ENCODE assay signal across 15 mouse cellular contexts in the genomic region with DNA sequence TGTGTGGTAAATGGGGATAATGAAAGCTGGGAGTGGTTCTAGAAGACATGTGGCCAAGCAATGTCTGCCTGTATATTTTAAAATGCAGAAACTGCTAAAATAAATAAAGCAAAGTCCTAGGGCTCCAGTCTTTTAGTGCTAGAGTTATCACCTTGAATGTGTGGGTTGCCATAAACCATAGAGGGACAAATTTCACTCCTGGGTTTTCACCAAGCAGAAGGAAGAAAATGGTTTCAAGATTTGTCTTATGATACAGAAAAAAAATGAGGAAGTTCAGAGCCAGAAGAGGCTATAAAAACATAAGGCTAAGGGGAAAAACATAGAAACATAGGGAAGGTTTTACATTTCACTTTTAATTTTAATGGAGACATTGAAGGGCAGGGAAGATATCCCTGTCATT.
"Had no signal": no experiment of that assay in that cellular context is flagged by ENCODE, and none has a peak within 500 bp of the region (broad histone marks: within the 10 kb centered on the region; RNA-seq: fewer than 3 reads in every experiment).

No protein-coding gene starts in this region.

- H3K27me3 ChIP-seq: limb, embryonic 15.5 days; liver, embryonic 12.5 days; lung, embryonic 15.5 days; midbrain, embryonic 12.5 days; neural tube, embryonic 13.5 days had no signal

- H3K4me2 ChIP-seq: limb, embryonic 15.5 days; liver, embryonic 12.5 days; lung, embryonic 15.5 days; midbrain, embryonic 12.5 days; neural tube, embryonic 13.5 days had no signal

- H3K9me3 ChIP-seq: limb, embryonic 15.5 days; liver, embryonic 12.5 days; lung, embryonic 15.5 days; midbrain, embryonic 12.5 days; neural tube, embryonic 13.5 days had no signal

- H3K4me3 ChIP-seq: limb, embryonic 15.5 days; liver, embryonic 12.5 days; lung, embryonic 15.5 days; midbrain, embryonic 12.5 days; neural tube, embryonic 13.5 days had no signal

- ATAC-seq: liver, embryonic 12.5 days; midbrain, embryonic 16.5 days had no signal

- H3K27ac ChIP-seq: kidney, postnatal 0 days; limb, embryonic 15.5 days; liver, embryonic 12.5 days; lung, embryonic 15.5 days; midbrain, embryonic 12.5 days; neural tube, embryonic 13.5 days had no signal

- H3K4me1 ChIP-seq: limb, embryonic 15.5 days; liver, embryonic 12.5 days; lung, embryonic 15.5 days; midbrain, embryonic 12.5 days; neural tube, embryonic 13.5 days had no signal

- DNase-seq: kidney, postnatal 36 days; layer of hippocampus, adult 9-11 months; layer of hippocampus, postnatal 36 days; retina, postnatal 1 day; right cerebral cortex, postnatal 4 days; spleen, adult 18-20 months; thymus, adult 18-20 months; thymus, postnatal 14 days had no signal

- H3K36me3 ChIP-seq: limb, embryonic 15.5 days; liver, embryonic 12.5 days; lung, embryonic 15.5 days; midbrain, embryonic 12.5 days; neural tube, embryonic 13.5 days had no signal

- H3K9ac ChIP-seq: limb, embryonic 15.5 days; liver, embryonic 12.5 days; lung, embryonic 15.5 days; midbrain, embryonic 12.5 days; neural tube, embryonic 13.5 days had no signal
